Mouse (Mus musculus): ENCODE results near the gene Metap2.

Gene Metap2

GRCm38 (mm10) chr10:93897043-93897646 lies at the start of gene Metap2:
Gene Metap2, minus strand, starts transcription at chr10:93897093.
- CTCF ChIA-PET: no interaction called here
- POLR2A ChIA-PET: no interaction called here

DNA sequence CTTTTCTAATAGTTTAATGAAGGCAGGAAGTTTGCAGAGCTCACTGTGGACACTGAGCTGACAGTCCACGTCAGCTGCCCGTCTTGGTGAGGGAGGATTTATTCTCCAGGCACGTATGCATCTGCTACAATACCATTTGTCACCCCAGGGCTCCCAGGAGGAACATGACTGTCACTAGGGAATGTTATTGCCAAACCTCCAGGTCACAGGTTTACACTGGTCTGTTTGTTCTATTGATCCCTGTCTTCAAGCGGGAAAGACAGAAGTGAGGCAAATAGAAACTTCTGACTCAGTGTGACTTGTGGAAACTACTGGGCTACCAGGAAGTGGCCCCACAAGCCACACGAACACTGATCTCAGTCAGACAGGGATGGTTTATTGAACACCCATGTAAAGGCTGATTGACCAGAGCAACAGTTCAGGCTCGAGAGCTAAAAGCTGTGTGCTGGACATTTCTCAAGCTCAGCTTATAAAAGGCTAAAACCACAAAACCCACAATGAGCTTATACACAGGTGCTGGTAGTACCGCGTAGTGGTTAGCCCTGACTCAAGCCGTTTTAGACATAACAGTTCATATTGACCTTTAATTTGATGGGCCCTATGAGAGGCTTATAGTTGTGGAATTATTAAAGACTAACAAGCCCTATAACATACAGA lies 49.1 kb upstream of the Metap2 start:
- ChIA-PET CTCF (interaction anchor here in 2 of 4 experiments (0.7 kb wide), 2 partner anchors 128 to 520 kb away, joined by 5 to 6 read pairs; no protein-coding TSS in a partner anchor), POLR2A (interaction anchor here in 1 of 4 experiments (1.3 kb wide), 1 partner anchor 253 kb away, joined by 3 read pairs; the partner anchor contains the start of gene Ndufa12)

DNA sequence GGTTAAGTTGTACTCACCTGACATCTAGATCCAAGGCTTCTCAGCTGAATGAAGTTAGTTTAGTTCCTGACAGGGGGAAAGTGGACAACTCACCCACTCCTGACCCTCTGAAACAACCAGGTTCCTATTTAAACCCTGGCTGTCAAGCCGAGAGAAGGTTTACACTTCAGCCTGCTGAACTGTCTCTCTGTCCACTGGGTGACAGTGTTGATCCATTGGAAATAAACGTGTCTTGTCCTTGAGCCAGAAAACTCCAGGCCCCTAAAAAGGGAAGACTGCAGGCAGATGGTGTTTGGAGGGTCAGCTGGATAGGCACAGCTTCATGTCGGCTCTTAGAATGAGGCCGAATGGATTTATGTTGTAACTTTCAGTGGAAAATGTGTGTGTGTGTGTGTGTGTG lies 48.5 kb upstream of the Metap2 start:
- ChIA-PET CTCF (interaction anchor here in 2 of 4 experiments (0.7 kb wide), 2 partner anchors 127 to 520 kb away, joined by 5 to 6 read pairs; no protein-coding TSS in a partner anchor), POLR2A (interaction anchor here in 1 of 4 experiments (1.3 kb wide), 1 partner anchor 253 kb away, joined by 3 read pairs; the partner anchor contains the start of gene Ndufa12)

GRCm38 (mm10) chr10:93944241-93944640 lies 47.3 kb upstream of the Metap2 start:
- POLR2A ChIA-PET: interaction anchor here in 2 of 4 experiments (0.6 kb wide), 3 partner anchors 9 to 286 kb away, joined by 3 to 6 read pairs (median 5); no protein-coding TSS in a partner anchor
- CTCF ChIA-PET: no interaction called here

DNA sequence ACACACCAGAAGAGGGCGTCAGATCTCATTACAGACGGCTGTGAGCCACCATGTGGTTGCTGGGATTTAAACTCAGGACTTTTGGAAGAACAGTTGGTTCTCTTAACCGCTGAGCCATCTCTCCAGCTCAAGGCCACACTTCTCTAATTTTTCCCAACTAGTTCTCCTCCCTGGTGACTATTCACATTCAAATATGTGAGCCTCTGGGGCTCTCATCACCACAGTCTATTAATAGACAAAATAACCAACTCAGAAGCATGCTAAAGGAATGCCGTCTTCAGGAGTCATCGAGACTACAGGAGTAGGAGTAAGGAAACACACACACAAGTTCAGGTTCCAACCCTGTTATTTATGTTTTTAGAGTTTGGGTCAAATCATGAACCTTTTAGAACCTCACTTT lies 43.4 kb upstream of the Metap2 start:
- ChIA-PET CTCF (no interaction called here), POLR2A (interaction anchor here in 1 of 4 experiments (0.8 kb wide), 1 partner anchor 12 kb away, joined by 3 read pairs; no protein-coding TSS in a partner anchor)

- ChIA-PET CTCF (no interaction called here), POLR2A (interaction anchor here in 2 of 4 experiments (0.5 to 0.8 kb wide), 4 partner anchors 13 to 1425 kb away, joined by 3 read pairs; no protein-coding TSS in a partner anchor)
Measured at GRCm38 (mm10) chr10:93939676-93940075, 42.8 kb upstream of the Metap2 start.

DNA sequence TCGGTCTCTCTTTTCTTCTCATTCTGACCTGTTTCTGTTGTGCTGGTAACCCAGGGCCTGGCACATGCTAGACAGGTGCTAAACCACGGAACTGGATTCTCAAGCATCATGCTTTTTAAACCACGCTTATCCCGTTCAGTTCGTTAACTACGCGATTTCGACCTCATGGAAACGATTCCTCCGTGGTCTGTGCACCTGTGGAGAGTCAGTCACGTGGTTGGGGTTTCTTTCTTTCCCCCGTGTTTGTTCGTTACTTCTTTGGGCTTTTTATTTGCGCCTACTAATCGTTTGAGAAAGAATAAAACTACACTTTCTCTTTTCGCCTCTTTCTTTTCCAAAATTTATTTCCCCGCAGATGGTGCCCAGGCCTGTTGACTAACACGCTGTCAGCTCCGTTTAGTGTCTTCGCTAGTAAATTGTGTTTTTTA lies 42.0 kb upstream of the Metap2 start:
- CTCF ChIA-PET: no interaction called here

DNA sequence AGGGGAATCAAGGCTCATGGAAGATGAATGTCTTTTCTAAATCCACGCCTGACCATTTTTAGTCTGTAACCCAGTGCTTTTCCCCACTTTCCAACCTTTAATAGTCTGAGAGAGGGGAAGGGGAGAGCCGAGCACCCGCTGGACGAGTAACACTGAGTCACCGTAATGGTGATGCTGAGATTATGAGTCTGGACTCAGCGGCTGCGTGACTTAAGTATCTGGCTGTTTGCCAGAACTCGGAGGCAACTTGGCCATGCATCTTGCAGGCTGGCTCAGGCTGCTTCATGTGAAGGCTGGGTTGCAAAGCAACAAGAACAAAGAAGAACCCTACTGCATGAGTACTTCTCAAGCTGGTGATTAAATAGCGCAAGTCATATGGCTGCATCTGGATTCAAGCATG lies 37.1 kb upstream of the Metap2 start:
- ChIA-PET CTCF (no interaction called here), POLR2A (no interaction called here)

More for the DNA sequence above, 42.0 kb upstream of the Metap2 start:
- POLR2A ChIA-PET: interaction anchor here in 2 of 4 experiments (0.5 to 0.7 kb wide), 3 partner anchors 353 to 1426 kb away, joined by 3 read pairs; no protein-coding TSS in a partner anchor

- POLR2A ChIA-PET: interaction anchor here in 1 of 4 experiments (0.6 kb wide), 1 partner anchor 491 kb away, joined by 3 read pairs; no protein-coding TSS in a partner anchor
- CTCF ChIA-PET: interaction anchor here in 1 of 4 experiments (0.7 kb wide), 1 partner anchor 383 kb away, joined by 3 read pairs; no protein-coding TSS in a partner anchor
Measured at GRCm38 (mm10) chr10:93932861-93933260, 36.0 kb upstream of the Metap2 start.

GRCm38 (mm10) chr10:93932020-93932419 lies 35.1 kb upstream of the Metap2 start:
- CTCF ChIA-PET: interaction anchor here in 1 of 4 experiments (0.6 kb wide), 2 partner anchors 112 to 193 kb away, joined by 3 read pairs; no protein-coding TSS in a partner anchor
- POLR2A ChIA-PET: interaction anchor here in 3 of 4 experiments (0.6 kb wide), 3 partner anchors 17 to 492 kb away, joined by 3 to 16 read pairs (median 3); no protein-coding TSS in a partner anchor

- ChIA-PET CTCF (interaction anchor here in 1 of 4 experiments (0.6 kb wide), 2 partner anchors 111 to 194 kb away, joined by 3 read pairs; no protein-coding TSS in a partner anchor), POLR2A (interaction anchor here in 2 of 4 experiments (0.6 kb wide), 2 partner anchors 17 to 90 kb away, joined by 3 to 16 read pairs; no protein-coding TSS in a partner anchor)
Measured at GRCm38 (mm10) chr10:93931431-93931830, 34.5 kb upstream of the Metap2 start.

GRCm38 (mm10) chr10:93930236-93930824 lies 33.4 kb upstream of the Metap2 start:
- ChIA-PET CTCF (no interaction called here), POLR2A (no interaction called here)

DNA sequence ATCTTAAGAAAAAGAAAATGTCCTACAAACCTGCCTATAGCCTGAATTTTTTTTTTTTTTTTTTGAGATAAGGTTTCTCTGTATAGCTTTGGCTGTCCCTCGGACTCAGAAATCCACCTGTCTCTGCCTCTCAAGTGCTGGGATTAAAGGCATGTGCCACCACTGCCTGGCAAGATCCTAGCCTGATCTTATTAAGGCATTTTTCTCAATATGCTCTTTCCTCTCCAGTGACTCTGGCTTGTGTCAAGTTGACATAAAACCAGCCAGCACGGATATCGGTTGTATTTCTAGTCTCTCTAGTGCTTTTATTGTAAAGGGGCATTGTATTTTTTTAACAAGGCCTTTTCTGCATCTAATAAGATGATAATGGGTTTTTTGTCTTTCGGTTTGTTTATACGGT lies 27.8 kb upstream of the Metap2 start:
- POLR2A ChIA-PET: interaction anchor here in 1 of 4 experiments (1.0 kb wide), 1 partner anchor 9 kb away, joined by 5 read pairs; no protein-coding TSS in a partner anchor
- CTCF ChIA-PET: interaction anchor here in 1 of 4 experiments (0.6 kb wide), 1 partner anchor 269 kb away, joined by 6 read pairs; no protein-coding TSS in a partner anchor

GRCm38 (mm10) chr10:93921160-93921559 lies 24.3 kb upstream of the Metap2 start:
- ChIA-PET POLR2A (interaction anchor here in 1 of 4 experiments (0.6 kb wide), 2 partner anchors 134 to 231 kb away, joined by 3 read pairs; no protein-coding TSS in a partner anchor), CTCF (interaction anchor here in 2 of 4 experiments (0.7 to 1.7 kb wide), 2 partner anchors 203 to 772 kb away, joined by 4 read pairs; no protein-coding TSS in a partner anchor)

GRCm38 (mm10) chr10:93919227-93919626 lies 22.3 kb upstream of the Metap2 start:
- CTCF ChIA-PET: no interaction called here
- POLR2A ChIA-PET: no interaction called here

GRCm38 (mm10) chr10:93918701-93919100 lies 21.8 kb upstream of the Metap2 start:
- ChIA-PET POLR2A (no interaction called here), CTCF (interaction anchor here in 1 of 4 experiments (0.6 kb wide), 1 partner anchor 265 kb away, joined by 4 read pairs; no protein-coding TSS in a partner anchor)

- ChIA-PET CTCF (interaction anchor here in 2 of 4 experiments (0.6 to 1.1 kb wide), 2 partner anchors 198 to 266 kb away, joined by 3 to 4 read pairs; no protein-coding TSS in a partner anchor), POLR2A (no interaction called here)
Measured at GRCm38 (mm10) chr10:93918087-93918486, 21.2 kb upstream of the Metap2 start.

- ChIA-PET POLR2A (no interaction called here), CTCF (no interaction called here)
Measured at GRCm38 (mm10) chr10:93916778-93917177, 19.9 kb upstream of the Metap2 start.
